Mouse (Mus musculus) natural killer cell, adult 2 months (primary cell): ENCODE data around the gene Hist1h4d.

ENCODE experiments used
- DNase-seq, 2 experiments: peaks; one replicate each; pipeline ENCODE4 v3.0.0; 2022; ENCODE audit warnings: low spot score in 2 of 2

Gene Hist1h4d

DNA sequence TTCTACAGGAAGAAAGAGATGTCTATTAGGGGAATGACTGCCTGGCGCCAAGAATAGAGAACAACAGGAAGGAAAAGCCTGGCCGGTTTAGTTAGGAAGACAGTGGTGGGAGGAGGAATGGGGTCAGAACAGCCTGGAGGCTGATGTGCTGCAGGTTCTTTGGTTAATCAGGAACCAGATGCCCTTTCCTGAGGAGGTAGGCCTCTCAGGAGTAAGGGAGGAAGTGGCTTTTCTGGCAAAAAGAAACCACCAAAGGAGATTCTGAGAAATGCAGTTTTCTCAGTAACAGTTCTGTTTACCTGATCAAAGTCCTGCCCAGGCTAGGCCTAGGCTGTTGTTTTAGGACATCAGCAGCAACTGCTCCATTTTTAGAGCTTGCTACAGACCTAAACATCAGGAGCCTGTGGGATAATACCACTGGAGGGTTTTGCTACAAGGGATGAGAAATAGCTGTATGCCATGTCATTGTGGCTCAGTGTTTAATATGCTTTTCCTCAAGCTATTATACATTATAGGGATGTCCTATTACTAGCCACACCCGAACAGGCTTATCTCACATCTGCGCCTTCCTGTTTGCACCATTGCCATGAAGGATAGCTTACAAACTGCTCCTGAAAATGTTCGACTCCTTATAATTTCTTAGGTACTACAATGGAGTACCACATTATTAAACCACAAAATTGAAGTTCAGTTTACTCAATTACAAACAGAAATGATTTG, 11.8 kb downstream of the Hist1h4d start:
- no peak for DNase-seq

DNA sequence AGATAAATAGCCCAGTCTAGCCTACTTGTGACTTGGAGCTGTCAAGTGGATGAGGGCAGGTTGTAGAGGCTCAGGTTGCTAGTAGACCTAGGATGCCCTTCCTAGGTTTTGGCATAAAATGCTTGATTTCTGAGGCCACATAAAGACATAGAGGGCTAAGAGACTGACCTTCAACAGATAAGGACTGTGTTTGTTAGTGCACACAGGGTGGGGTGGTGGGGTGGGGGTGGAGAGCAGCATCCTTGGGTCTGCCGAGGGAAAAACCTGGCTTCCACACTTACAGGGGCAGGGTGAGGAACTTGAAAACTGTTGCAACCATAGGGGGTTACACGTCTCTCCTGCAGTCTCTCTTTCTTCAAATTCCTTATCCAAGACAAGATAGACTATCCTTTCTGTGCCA, 13.8 kb downstream of the Hist1h4d start:
- DNase-seq = no peak

DNA sequence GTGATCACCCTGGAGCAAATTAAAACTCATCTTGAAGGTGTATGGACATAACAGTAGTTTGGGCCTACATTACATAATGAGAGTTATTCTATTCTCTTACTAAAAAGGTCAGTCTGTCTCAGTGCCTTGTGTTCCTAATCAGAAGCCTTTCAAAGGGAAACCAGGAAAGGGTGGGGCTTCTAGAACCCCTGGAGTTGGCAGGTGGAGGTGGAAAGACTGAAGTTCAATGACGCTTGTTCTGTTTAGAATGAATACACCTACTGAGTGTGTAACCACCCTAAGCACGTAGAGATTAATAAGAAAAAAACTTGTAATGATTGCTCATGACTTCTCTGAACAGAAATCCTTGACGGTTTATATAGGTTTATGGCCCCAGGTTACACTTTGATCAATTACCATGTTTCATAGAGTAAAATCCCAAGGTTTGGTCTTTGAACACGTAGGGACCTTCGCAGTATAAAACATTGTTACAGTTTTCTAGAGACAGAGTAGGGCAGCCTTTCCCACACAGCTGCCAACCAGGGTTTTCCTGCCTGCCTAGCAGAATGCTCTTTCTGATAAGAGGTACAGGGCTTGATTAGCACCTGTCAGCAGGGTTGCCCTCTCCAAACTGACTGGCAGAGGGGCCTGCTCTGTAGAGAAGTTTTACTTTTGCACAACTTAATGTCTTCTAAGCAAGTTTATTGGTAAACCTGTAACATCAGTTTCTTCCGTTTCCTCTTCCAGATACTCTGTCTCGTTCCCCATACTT, 14.4 kb downstream of the Hist1h4d start:
- no peak for DNase-seq

DNA sequence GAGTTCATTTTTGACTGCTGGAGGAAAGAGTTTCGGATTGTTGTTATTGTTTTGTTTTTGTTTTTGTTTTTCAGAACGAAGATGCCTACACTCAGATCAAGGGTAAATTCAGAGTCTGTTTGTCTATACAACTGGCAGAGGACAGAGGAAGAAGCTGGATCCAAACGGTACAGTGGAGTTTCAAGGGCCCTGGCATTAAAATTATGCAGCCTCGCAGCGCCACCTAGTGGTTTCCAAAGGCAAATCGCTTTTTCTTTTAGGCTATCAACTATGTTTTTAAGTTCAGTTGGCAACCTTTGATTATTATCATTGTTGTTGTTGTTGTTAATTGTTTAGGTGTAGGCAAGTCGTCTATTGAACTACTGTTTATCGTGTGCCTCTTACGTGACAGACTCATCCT, 16.6 kb downstream of the Hist1h4d start:
- DNase-seq = peak; percentile 70 to 82

DNA sequence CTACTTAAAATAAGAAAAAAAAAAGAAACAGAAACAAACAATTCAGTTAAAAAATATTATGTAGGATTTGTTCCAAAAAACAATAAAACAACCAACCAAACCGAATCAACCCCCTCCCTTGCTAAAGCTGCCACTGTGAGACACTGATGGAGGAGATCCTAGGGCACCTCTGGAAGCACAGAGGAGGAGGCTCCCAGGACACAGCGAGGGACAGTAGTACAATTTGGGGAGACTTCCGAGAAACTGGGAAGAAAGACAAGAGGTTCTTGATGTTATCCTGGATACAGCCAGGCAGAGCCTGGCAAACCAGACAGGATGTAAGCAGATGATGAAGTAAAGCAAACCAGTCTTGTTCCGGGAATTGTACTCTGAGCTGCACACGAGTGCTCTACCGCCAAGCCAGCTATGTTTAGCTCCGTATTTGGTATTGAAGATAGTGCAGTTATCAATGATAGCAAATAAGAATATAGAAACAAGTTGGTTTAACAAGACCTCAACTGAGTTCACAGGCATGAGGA, 21.8 kb downstream of the Hist1h4d start:
- no peak for DNase-seq

DNA sequence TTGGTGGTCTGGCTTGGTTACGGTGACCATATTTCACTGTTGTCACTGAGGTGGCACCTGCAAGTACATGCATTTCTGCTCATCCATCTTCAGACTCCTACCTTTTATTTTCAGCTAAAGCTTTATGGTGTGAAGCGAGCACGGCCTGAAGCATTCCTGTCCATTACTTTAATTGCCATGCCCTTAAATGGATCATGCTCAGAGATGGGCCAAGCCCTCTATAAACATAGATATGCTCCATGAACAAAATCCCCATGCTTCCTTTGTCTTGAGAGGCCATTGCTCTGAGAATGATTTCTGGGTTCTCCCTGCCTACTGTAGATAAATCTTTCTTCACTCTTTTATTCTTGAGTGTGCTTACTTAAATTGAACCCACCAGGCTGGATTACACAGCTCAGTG, 23.1 kb downstream of the Hist1h4d start:
- no peak for DNase-seq

DNA sequence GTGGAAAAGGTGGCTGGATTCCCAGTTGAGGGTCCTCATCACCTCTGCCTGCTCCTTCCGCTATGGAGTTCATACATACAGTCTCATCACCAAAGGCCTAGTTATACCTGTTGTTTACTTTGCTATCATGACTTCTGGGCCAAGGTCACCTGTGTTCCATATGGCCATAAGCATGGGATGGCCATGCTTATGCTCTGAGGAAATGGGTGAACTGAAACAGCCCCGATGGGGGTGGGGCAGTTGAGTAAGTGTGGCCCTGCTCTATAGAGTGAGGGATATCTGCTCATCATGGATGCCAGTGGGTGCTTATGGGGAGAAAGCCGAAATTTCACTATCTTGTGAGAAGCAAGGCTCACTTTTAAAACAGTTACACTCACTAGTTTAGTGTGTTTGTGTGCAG, 23.7 kb downstream of the Hist1h4d start:
- no peak for DNase-seq

DNA sequence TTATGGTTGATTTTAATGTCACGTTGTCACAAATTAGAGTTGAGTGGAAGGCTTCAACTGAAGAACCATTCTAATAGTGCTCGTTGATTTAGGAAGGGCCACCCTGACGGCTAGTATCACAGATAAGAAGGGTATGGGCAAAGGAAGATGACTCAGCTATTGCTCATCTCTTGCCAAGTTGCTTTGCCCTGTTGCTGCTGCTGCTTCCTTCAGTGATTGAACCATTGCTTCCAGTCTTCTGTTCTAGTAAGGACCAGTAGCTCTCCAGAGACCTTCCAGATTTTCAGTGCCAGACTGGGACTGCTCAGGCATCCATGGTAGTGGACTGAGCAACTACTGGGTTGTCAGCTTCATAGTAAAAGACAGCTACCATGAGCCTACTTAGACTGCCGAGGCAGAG, 27.8 kb downstream of the Hist1h4d start:
- no peak for DNase-seq

DNA sequence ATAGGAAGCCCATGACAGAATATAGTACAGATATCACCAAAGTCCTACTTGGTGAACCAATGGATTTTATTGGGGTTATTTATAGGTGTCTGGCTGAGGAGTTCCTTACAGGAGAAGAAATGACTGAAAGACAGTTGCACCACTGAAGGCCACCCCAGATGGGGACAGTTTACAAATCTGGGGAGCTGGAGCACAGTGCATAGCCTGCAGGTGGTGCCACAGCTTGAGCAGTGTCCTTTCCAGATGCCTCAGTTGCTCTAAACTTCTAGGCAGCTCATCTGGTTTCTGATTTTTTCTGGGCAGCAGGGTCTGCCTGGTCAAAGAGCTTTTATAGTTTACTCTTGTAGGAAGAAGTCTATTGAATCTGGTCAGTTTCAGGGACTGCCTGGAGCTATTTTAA, 28.4 kb downstream of the Hist1h4d start:
- DNase-seq = no peak

DNA sequence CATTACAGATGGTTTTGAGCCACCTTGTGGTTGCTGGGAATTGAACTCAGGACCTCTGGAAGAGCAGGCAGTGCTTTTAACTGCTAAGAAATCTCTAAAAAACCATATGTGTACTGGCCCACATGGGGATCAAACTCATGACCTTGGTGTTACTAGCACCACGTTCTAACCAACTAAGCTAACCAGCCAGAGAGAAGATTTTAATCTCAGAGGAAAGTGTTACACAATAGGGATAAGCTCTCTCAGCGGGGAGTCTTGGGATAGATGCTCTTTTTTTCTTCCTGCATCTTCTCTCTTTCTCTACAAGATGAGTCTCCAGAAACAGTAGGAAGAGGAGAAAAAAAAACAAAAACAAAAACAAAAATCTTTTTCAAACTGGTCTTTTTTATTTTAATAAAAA, 29.0 kb downstream of the Hist1h4d start:
- DNase-seq = no peak

DNA sequence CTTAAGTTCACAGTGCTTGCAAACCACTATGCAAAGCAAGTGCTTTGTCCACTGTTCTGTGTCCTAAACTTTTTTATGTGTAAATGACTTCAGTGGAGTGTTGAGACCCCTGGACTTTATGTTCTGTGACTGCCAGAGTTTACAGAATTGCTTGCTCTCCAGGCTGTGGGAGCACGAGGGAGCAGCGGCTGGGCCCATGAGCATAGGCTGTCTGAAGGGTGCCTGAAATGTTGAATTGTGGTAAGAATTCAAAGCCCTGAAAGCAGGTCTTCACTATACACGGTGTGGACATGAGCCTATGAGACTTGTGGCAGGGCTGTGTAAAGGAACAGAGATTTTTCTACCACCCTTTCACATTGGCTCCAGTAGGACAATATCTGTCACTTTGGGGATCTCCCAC, 30.2 kb downstream of the Hist1h4d start:
- DNase-seq = no peak

DNA sequence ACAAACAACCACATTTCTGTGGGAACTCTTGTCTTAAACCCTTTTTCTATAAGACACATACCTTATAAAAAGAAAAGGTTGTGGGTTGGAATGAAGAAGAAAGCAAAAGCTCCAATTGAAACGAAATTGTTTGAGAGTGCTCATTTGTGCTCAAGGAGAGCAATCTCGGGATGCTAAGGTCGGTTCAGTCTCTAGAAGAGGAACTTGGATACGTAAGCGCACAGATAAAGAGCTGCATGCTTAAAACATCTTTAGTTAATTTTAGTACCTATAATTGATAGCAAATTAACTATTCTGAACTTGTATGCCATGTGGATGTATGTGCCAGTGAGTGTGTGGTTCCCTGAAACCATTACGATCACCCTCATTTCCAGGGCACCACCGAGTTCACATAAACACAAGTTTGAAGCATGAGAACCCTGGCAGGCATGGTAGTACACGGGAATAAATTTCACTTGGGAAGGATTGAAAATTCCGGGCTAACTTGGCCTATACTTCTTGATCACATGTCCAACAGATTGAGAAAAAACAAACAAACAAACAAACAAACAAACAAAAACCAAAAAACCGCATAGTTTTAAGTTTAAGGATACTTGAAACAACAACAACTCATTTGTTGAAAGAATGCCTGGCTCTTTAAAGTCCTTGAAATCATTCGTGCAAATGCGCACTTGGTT, 38.8 kb downstream of the Hist1h4d start:
- DNase-seq = no peak

DNA sequence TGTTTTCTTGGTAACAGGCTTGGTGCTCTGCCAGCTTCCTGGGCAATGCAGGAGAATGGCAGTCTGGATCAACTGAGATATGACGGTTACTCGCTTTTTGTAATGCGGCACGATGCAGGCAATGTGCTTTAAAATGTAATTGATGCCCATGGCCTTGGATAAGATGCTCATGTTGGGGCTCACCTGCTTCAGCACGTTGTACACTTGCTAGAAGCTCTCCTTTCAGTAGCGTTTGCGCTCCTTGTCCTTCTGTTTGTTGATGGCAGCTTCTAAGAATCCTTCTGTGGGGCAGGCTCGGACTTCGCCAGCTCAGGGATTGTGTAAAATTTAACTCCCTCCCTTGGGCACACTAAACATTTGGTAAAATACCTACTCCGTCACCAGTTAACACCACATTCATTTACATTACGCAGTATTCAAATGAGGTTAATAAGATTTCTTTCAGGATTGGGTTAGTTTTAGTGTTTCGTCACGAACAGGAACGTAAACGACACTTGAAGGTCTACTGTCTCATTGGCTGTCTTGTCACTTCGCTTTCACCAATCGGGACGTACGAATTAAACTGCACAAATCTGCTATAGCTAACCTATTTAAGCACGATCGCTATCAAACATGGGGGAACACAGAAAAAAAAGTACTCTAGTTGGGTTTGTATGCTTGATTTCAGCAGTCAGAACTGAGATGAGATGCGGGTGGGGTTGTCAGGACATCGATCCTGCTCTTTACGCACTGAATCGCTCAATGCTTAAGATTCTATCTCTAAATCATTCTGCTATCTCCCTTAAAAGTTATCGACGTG, 39.5 kb downstream of the Hist1h4d start, which contains the start of gene Hist1h2be:
Hist1h2be (minus strand) TSS at position 392 of the 799 bp plus-strand sequence.
- DNase-seq = peak; percentile 71 to 74

DNA sequence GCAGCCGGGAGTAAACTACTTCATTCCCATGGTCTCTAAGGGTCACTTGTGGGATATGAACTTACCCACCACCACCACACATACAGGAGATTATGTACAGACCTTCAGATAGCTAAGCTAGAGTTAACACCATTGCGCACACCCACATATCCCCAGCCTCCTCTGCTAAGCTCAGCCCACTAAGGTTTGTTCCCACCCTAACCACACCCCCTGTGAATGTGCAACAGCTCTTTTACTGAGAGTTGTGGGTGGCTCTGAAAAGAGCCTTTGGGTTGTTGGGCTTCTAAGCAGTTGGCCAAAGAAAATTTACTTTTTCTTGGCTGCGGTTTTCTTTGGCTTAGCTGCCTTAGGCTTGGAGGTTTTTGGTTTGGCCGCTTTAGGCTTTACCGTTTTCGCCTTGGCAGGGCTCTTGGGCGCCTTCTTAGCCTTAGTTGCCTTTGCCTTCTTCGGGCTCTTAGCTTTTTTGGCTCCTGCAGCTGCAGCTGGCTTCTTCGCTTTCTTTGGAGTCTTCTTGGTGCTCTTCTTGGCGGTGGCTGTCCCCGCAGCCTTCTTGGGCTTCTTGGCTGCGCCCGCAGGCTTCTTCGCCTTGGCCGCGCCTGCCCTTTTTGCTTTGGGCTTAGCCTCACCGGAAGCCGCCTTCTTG, 40.3 kb downstream of the Hist1h4d start:
- peak; percentile 74 to 78 for DNase-seq

DNA sequence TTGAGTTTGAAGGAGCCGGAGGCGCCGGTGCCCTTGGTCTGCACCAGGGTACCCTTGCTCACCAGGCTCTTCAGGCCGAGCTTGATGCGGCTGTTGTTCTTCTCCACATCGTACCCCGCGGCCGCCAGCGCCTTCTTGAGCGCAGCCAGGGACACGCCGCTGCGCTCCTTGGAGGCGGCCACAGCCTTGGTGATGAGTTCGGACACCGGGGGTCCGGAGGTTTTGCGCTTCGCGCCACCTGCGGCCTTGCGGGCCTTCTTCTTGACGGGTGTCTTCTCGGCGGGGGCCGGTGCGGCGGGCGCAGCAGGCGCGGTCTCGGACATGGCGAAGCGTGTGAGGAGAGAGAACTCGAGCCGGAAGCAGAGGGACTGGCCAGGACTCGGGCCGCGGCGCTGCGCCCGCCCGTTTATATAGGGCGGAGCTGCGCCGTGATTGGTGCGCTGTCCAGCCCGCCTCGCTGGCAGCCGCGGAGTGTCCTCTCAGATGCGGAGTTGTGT, 40.8 kb downstream of the Hist1h4d start, which contains the start of gene Hist1h1e:
Hist1h1e (minus strand) TSS at position 384 of the 497 bp plus-strand sequence.
- peak; percentile 81 to 85 for DNase-seq

DNA sequence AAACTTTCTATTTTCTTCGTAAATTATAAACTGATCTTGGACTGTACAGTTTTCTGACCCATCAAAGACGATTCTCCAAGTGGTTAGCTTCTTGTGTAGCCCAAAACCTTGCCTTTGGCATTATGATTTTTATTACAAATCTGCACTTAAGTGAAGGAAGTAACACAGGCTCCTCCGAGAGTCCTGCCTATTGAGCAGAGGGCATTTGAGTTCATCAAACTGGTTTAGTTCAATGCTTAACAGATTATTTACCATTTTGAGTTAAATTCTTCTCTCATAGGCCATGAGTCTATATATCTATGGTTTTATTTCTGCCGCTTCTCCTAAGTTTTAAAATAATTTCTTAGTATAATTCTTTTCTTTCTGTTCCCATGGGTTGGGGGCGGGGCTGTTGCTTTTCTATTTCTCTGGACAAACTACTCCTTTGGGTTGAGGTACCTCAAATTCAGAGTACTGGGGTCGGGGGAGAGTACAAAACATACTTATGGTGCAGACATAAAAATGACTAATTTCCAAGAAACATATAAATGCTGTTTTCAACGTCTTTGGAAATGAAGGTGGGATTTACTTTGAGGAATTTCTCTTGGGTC, 41.6 kb downstream of the Hist1h4d start:
- DNase-seq = peak in 1 of 2 experiments; percentile 1

DNA sequence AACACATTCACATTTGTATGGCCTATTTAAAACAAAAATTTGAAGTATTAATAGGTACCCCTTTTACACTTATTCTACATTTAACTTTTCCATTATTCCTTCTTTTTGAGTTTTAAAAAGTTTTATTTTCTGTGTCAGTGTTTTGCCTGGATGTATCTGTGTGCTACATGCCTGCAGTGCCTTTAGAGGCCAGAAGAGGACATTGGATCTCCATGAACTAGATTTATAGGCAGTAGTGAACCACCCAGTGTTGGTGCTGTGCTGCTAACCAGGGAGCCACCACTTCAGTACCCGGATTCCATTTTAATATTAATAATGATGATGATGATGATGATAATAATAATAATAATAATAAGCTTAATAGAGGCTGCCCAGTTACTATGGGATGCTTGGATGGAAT, 49.3 kb downstream of the Hist1h4d start:
- peak in 1 of 2 experiments; percentile 10 for DNase-seq
